Mouse (Mus musculus): ENCODE results near the gene Zfp109. TPM values are rescaled to one million over a fixed set of nuclear protein-coding genes. Genes with fewer than 3 reads are reported as not detected.

The Zfp109 gene
- polyA plus RNA-seq, 1 experiment: 2.6 TPM

DNA sequence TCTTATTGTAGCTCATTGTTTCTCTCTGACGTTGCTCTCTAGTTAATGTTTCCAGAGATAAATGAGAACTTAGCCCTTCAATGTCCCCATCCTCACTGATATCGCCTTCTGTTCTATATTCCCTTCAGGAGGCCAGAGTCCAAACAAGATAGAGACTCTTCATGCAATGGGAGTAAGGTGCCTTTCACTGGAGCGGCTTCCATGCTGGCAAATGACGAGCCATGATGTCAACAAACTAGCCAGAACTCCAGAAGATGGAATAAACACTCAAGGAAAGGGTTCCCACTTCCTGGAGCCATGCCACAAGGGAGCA lies 22.6 kb upstream of the Zfp109 start:
- Histone ChIP-seq H3K4me1 (replicated peaks; ENCODE audit: control insufficient read depth, insufficient read depth, low read length) (peaks cover 2% of the 10 kb centered on the region; the same call in 1 of the 2 replicates), H3K27ac (ENCODE audit: control insufficient read depth, insufficient read depth, low read length) (no peak overlapping the region), H3K4me3 (ENCODE audit: control insufficient read depth, insufficient read depth, low read length) (no peak overlapping the region), H3K27me3 (ENCODE audit: control insufficient read depth, insufficient read depth, low read length) (no peaks in the 10 kb centered on the region), H3K36me3 (ENCODE audit: control insufficient read depth, insufficient read depth, low read length) (no peaks in the 10 kb centered on the region)
- 95% methylated on average over 4 of the region's 4 CpGs for WGBS
- no peak for TF ChIP-seq POLR2A (IDR thresholded peaks at IDR 0.05; ENCODE audit: control insufficient read depth, extremely low read depth, insufficient read depth, low read length, poor library complexity)
- DNase-seq: no peak

DNA sequence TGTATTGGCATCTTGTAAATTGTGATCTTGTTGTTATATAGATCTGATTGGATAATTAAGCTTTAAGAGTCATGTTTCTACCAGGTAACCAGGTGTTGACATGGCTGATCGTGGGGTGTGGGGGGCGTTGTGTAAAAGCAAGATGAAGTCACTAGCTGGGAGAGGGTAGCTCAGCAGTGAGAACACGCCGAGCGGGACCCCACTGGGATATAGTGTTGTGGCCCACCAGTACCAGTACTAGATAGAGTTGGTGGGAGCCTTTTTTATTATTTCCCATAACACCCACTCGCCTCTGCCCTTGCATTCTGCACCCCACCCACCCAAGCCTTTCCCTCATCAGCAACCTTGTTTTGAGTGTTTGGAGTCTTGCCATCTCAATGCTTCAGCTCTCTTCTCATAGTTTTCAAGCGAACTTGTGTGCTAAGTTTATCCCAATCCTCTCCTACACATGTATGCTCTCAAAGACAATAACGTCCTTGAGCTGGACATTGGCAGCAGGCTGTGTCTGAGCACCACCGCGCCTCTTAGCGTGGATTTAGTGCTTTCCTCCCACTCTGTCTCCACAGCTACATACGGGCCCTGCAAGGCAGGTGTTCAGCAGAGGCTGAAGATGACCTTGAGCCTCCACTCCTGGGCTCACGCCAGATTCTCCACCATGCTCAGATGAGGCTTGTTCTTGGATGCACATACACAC lies 22.1 kb upstream of the Zfp109 start:
- no peak overlapping the region for H3K27ac ChIP-seq (ENCODE audit: control insufficient read depth, insufficient read depth, low read length)
- H3K4me3 ChIP-seq (ENCODE audit: control insufficient read depth, insufficient read depth, low read length): no peak overlapping the region
- TF ChIP-seq POLR2A (IDR thresholded peaks at IDR 0.05; ENCODE audit: control insufficient read depth, extremely low read depth, insufficient read depth, low read length, poor library complexity) (no peak), CTCF (IDR thresholded peaks at IDR 0.05; ENCODE audit: borderline replicate concordance, control insufficient read depth, extremely low read depth, insufficient read depth, low read length, poor library complexity) (no peak)
- WGBS: 97% methylated on average over 13 of the region's 13 CpGs
- no peak for DNase-seq
- no peaks in the 10 kb centered on the region for H3K27me3 ChIP-seq (ENCODE audit: control insufficient read depth, insufficient read depth, low read length)
- peaks cover 7% of the 10 kb centered on the region for H3K4me1 ChIP-seq (replicated peaks; ENCODE audit: control insufficient read depth, insufficient read depth, low read length)
- H3K36me3 ChIP-seq (ENCODE audit: control insufficient read depth, insufficient read depth, low read length): no peaks in the 10 kb centered on the region

DNA sequence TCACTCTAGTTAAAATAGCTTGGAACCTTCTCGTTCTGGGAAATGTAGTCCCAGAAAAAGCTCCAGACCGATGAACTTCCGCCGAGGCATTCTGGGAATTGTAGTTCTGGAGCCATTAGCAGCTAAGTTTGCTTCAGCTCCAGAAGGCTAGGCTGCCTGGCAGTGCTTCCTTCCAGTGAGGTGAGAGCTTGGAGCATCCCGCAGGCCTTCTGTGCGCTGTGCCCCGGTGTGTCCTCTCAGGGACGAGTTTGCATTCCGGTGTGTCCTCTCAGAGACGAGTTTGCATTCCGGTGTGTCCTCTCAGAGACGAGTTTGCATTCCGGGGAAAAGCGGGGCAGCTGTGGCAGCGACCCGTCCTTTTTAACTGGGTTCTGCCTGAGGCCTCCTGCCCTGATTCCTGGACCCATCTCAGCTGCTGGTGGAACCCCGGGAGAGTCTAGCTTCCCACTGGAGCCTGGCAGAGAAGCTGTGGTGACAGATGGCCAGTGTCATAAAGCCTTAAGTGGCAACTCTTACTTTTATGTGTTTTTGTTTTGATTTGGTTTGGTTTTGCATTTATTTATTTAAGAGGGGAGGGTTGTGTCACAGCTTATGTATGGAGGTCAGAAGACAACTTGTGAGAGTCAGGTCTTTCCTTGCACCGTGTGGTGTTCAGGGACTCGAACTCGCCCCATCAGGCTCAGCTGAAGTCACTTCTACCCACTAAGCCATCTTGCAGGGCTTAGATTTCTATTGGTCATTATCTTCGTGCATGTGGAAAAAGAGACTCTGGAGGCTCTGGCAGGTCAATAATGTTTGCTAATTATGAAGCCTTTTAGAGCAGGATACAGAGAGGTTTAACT lies 17.5 kb upstream of the Zfp109 start, which contains the start of gene Zfp108:
Zfp108 (plus strand) TSS at position 162 of the 842 bp plus-strand sequence.
- H3K4me3 ChIP-seq (ENCODE audit: control insufficient read depth, insufficient read depth, low read length): peak within 1 kb of the TSS; percentile 40
- WGBS: 25% methylated on average over 21 of the region's 21 CpGs
- H3K36me3 ChIP-seq (ENCODE audit: control insufficient read depth, insufficient read depth, low read length): no peaks in the 10 kb centered on the region
- no peak within 1 kb of the TSS for H3K27ac ChIP-seq (ENCODE audit: control insufficient read depth, insufficient read depth, low read length)
- H3K4me1 ChIP-seq (replicated peaks; ENCODE audit: control insufficient read depth, insufficient read depth, low read length): peaks cover 7% of the 10 kb centered on the region
- no peaks in the 10 kb centered on the region for H3K27me3 ChIP-seq (ENCODE audit: control insufficient read depth, insufficient read depth, low read length)
- peak; percentile 56 for DNase-seq
- TF ChIP-seq POLR2A (IDR thresholded peaks at IDR 0.05; ENCODE audit: control insufficient read depth, extremely low read depth, insufficient read depth, low read length, poor library complexity): no peak
- TF ChIP-seq CTCF (IDR thresholded peaks at IDR 0.05; ENCODE audit: borderline replicate concordance, control insufficient read depth, extremely low read depth, insufficient read depth, low read length, poor library complexity): no peak

DNA sequence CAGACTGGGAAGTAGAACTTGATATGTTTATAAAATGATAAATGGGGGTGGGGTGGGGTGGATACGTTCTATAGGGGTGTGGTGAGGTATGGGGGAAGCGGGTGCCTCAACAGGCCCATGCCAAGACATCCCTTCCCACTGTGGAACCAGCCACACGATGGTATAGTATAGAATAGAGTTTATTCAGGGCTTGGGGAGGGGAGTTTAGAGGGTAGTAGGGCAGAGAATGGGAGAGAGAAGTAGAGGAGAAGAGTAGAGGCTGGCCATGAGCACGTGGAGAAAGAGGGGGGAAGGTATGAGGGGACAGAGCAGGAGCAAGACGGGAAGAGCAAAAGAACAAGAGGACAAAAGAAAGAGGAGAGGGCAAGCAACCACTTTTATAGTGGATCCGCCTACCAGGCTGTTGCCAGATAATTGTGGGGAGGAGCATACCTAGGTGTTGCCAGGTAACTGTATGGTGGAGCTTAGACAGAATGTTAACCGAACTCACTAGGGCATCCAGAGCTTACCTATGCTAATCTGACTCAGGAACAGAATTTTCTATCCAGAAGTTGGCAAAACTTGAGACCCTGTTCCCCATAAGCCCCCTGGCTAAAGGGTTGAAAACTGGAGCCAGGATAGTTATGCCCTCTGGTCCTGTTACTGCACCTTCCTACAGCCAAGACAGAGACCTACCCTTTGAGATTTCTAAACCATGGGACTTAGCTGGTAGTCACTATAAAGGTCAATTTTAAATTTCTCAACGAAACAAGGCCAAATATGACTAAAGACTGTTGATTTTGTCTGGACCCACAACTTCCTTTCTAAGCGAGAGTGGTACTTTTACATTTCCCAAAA lies 16.6 kb upstream of the Zfp109 start:
- no peak for DNase-seq
- 76% methylated on average over 9 of the region's 9 CpGs for WGBS
- no peak overlapping the region for H3K4me3 ChIP-seq (ENCODE audit: control insufficient read depth, insufficient read depth, low read length)

GRCm38 (mm10) chr7:24211343-24211742 lies 26.0 kb downstream of the Zfp109 start, which contains the start of gene Zfp111:
TSS of gene Zfp111 (minus strand) at chr7:24211443.
- no peak for DNase-seq
- TF ChIP-seq POLR2A (IDR thresholded peaks at IDR 0.05; ENCODE audit: control insufficient read depth, extremely low read depth, insufficient read depth, low read length, poor library complexity): no peak
- no peak for TF ChIP-seq CTCF (IDR thresholded peaks at IDR 0.05; ENCODE audit: borderline replicate concordance, control insufficient read depth, extremely low read depth, insufficient read depth, low read length, poor library complexity)
- Histone ChIP-seq H3K4me1 (replicated peaks; ENCODE audit: control insufficient read depth, insufficient read depth, low read length) (no peaks in the 10 kb centered on the region), H3K4me3 (ENCODE audit: control insufficient read depth, insufficient read depth, low read length) (no peak within 1 kb of the TSS), H3K27ac (ENCODE audit: control insufficient read depth, insufficient read depth, low read length) (no peak within 1 kb of the TSS), H3K27me3 (ENCODE audit: control insufficient read depth, insufficient read depth, low read length) (no peaks in the 10 kb centered on the region), H3K36me3 (ENCODE audit: control insufficient read depth, insufficient read depth, low read length) (no peaks in the 10 kb centered on the region)
- 89% methylated on average over 5 of the region's 5 CpGs for WGBS

More for the DNA sequence above, 16.6 kb upstream of the Zfp109 start:
- TF ChIP-seq POLR2A (IDR thresholded peaks at IDR 0.05; ENCODE audit: control insufficient read depth, extremely low read depth, insufficient read depth, low read length, poor library complexity) (no peak), CTCF (IDR thresholded peaks at IDR 0.05; ENCODE audit: borderline replicate concordance, control insufficient read depth, extremely low read depth, insufficient read depth, low read length, poor library complexity) (no peak)
- no peaks in the 10 kb centered on the region for H3K36me3 ChIP-seq (ENCODE audit: control insufficient read depth, insufficient read depth, low read length)
- H3K27me3 ChIP-seq (ENCODE audit: control insufficient read depth, insufficient read depth, low read length): no peaks in the 10 kb centered on the region
- no peak overlapping the region for H3K27ac ChIP-seq (ENCODE audit: control insufficient read depth, insufficient read depth, low read length)
- peaks cover 7% of the 10 kb centered on the region for H3K4me1 ChIP-seq (replicated peaks; ENCODE audit: control insufficient read depth, insufficient read depth, low read length)

GRCm38 (mm10) chr7:24210296-24210695 lies 27.1 kb downstream of the Zfp109 start:
- WGBS: 84% methylated on average over 2 of the region's 2 CpGs

More at GRCm38 (mm10) chr7:24210296-24210695, 27.1 kb downstream of the Zfp109 start:
- no peak overlapping the region for H3K4me3 ChIP-seq (ENCODE audit: control insufficient read depth, insufficient read depth, low read length)
- H3K27me3 ChIP-seq (ENCODE audit: control insufficient read depth, insufficient read depth, low read length): no peaks in the 10 kb centered on the region
- no peak for TF ChIP-seq CTCF (IDR thresholded peaks at IDR 0.05; ENCODE audit: borderline replicate concordance, control insufficient read depth, extremely low read depth, insufficient read depth, low read length, poor library complexity)
- TF ChIP-seq POLR2A (IDR thresholded peaks at IDR 0.05; ENCODE audit: control insufficient read depth, extremely low read depth, insufficient read depth, low read length, poor library complexity): no peak
- H3K4me1 ChIP-seq (replicated peaks; ENCODE audit: control insufficient read depth, insufficient read depth, low read length): no peaks in the 10 kb centered on the region
- no peak for DNase-seq
- no peak overlapping the region for H3K27ac ChIP-seq (ENCODE audit: control insufficient read depth, insufficient read depth, low read length)
- no peaks in the 10 kb centered on the region for H3K36me3 ChIP-seq (ENCODE audit: control insufficient read depth, insufficient read depth, low read length)

All from thymus, adult 2 months (tissue).